Mouse (Mus musculus) cerebellum, adult 2 months (tissue): ENCODE data around the gene Gstz1.

Experiments used
- CTCF ChIP-seq: fragments of 200-500 bp; IDR thresholded peaks from 2 replicates; pipeline ENCODE4 v1.5.1; 2011; ENCODE audit warnings: low read depth, mild to moderate bottlenecking, control low read depth, low read length, moderate library complexity, borderline replicate concordance; ENCODE audit not compliant: insufficient read depth
- POLR2A ChIP-seq: fragments of 200-500 bp; IDR thresholded peaks from 2 replicates; pipeline ENCODE4 v1.6.1; 2011; ENCODE audit warnings: low read length, control low read depth, borderline replicate concordance; ENCODE audit not compliant: insufficient read depth

DNA sequence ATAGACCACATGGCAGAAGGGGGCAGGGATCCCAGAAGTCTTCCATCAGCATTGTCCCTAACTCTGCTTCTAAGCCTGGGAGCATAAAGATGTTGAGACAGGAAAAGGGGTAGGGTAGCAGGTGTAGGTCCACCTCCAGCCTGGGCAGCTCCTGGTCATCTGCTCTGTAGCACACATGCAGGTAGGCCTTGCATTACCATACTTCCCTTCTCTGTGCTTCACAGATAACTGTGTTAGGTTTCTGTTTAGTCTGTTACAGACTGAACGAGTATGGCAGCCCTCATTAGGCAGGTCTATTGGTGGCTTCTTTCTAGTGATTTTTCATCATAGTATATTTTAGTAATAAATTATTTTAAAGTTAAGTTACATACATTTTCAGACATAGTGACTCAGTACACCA lies 13.3 kb downstream of the Gstz1 start:
- TF ChIP-seq CTCF = no peak
- no peak for TF ChIP-seq POLR2A
